Mouse (Mus musculus) olfactory bulb, adult 2 months (tissue): ENCODE measurements around the gene Agpat3. TPM values are rescaled to one million over a fixed set of nuclear protein-coding genes. Genes with fewer than 3 reads are reported as not detected.
A peak's percentile ranks its signal among the peaks of the same experiment; 100 is the strongest.

Experiments used
- H3K27ac ChIP-seq: fragments of 200-500 bp; 2 replicates; pipeline ENCODE4 v1.5.1; 2012; ENCODE audit warnings: low read depth, low read length; ENCODE audit not compliant: insufficient read depth
- H3K4me1 ChIP-seq: fragments of 200-500 bp; 2 replicates; pipeline ENCODE4 v1.6.1; 2012; ENCODE audit warnings: low read length; ENCODE audit not compliant: control insufficient read depth, insufficient read depth
- H3K4me3 ChIP-seq: fragments of 200-500 bp; 2 replicates; pipeline ENCODE4 v1.5.1; 2012; ENCODE audit warnings: mild to moderate bottlenecking, low read depth, low read length, moderate library complexity; ENCODE audit not compliant: insufficient read depth
- CTCF ChIP-seq: fragments of 200-500 bp; IDR thresholded peaks from 2 replicates; pipeline ENCODE4 v1.5.1; 2012; ENCODE audit warnings: low read depth, mild to moderate bottlenecking, low read length, moderate library complexity; ENCODE audit not compliant: insufficient read depth
- POLR2A ChIP-seq: fragments of 200-500 bp; IDR thresholded peaks from 2 replicates; pipeline ENCODE4 v1.6.1; 2012; ENCODE audit warnings: mild to moderate bottlenecking, low read depth, low read length, moderate library complexity; ENCODE audit not compliant: insufficient read depth
- WGBS: fragments of 180-500 bp; shearing (Covaris S2); methylation state at CpG from one replicate; pipeline ENCODE4 v1.1.7; 2018; 5-methylcytosine and 5-hydroxymethylcytosine counted together
- polyA plus RNA-seq: library from polyadenylated mRNA; stranded (reverse); fragments of >200 nt; gene quantifications from 2 replicates; pipeline ENCODE4 v1.2.4, GENCODE M21; 2012; ENCODE audit warnings: low replicate concordance; ENCODE audit not compliant: missing spikeins, insufficient read depth, insufficient read length

The Agpat3 gene
- polyA plus RNA-seq, 1 experiment, result not detected

DNA sequence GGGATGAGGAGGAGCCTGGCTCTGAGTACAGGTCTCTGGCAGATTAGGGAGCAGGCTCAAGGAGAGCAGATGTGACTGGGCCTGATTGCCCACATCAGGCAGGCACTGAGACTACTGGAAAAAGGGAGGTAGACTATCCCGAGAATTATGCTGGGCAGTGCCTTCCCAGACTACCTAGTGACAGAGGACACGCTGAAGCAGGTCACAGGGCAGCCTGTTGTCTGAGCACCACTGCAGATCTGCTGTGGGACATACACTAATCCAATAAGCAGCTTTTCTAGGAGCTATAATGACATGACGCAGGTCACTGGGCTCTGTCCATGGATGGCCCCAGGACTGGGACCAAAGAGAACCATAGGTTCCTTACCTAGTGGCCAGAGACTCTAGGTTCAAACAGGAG lies 44.9 kb downstream of the Agpat3 start:
- no peak overlapping the region for H3K27ac ChIP-seq
- H3K4me3 ChIP-seq, result no peak overlapping the region
- TF ChIP-seq POLR2A (no peak), CTCF (no peak)
- 92% methylated on average over 3 of the region's 3 CpGs for WGBS
- H3K4me1 ChIP-seq, result peaks cover 42% of the 10 kb centered on the region

DNA sequence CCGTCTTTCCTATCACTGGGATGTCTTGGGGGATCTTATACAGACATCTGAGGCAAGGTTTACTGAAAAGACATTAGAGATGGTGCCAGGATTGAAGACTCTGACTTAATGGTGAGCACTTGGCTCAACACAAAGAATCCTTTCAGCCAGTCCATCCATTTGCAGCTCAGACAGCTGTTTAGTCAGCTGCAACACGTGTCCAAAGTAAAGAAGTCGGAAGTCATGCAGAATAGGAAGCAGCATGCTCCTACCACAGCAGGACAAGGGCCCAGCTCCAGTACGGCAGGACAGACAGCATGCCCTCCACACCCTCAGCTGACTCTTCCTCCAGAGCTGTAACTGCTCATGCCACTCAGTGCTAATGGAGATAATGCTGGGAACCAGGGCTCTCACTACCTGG lies 46.3 kb downstream of the Agpat3 start:
- no peak overlapping the region for H3K27ac ChIP-seq
- TF ChIP-seq CTCF (no peak), POLR2A (no peak)
- H3K4me1 ChIP-seq, result peaks cover 32% of the 10 kb centered on the region
- WGBS, result 52% methylated on average over 4 of the region's 4 CpGs
- H3K4me3 ChIP-seq, result no peak overlapping the region

DNA sequence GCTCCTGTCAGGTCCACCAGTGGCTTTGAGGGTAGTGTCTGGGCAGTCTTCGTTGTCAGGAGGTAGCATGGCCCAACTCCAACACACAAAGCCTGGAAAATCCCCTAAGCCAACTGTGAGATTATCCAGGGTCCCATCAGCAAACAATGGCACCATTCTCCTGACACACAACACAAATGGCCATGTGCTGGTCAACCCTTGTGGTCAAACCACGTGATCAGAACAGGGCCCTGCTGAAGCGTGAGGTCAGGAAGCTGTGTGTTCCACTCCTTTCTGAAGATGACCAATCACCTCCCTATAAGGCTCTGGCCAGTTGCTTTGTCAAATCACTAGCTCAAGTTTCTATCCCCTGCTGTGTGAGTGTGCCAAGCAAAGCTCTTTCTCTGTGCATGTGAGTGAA lies 47.3 kb downstream of the Agpat3 start:
- TF ChIP-seq CTCF (no peak), POLR2A (no peak)
- whole genome bisulfite sequencing, result 48% methylated on average over 3 of the region's 3 CpGs
- Histone ChIP-seq H3K4me3 (no peak overlapping the region), H3K27ac (no peak overlapping the region), H3K4me1 (peaks cover 32% of the 10 kb centered on the region)

DNA sequence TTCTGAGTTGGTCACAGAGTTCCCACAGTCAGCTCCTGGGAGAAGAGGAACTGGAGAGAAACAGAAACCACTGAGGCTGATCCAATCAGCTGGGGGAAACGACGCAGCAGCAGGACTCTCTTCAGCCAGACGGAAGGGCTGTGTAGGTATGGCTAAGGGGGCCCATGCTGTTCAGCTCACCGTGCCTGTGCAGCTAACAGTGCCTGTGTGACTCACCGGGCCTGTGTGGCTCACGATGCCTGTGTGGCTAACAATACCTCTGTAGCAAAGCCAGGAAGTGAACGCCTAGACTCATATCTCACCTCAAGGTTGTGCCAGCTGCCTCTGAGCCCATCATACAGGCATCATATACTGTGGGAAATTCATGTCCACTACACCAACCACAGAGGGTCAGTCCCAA lies 48.6 kb downstream of the Agpat3 start:
- Histone ChIP-seq H3K4me1 (peaks cover 38% of the 10 kb centered on the region), H3K27ac (no peak overlapping the region), H3K4me3 (no peak overlapping the region)
- TF ChIP-seq POLR2A (no peak), CTCF (no peak)
- 61% methylated on average over 7 of the region's 7 CpGs for WGBS

DNA sequence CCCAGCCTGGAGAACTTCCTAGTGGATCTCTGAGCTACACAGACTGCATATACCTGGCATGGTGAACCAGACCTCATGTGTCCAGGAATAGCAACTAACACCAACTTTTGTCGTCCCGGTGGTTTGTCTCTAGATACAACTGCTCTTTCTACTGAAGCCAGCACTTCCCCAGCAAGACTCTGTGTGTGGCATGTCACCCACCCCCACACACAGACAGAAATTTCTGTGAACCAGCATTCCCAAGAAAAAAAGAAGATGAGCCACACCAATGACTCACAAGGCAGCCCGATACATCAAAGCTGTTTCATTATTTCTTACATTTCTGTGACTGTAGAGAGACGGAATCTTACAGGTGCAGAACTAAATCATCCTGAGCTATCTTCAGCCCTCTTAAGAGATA lies 52.2 kb downstream of the Agpat3 start:
- 34% methylated on average over 4 of the region's 4 CpGs for WGBS
- no peak overlapping the region for H3K4me3 ChIP-seq
- H3K4me1 ChIP-seq, result peaks cover 43% of the 10 kb centered on the region
- H3K27ac ChIP-seq, result peak overlapping the region; percentile 47
- TF ChIP-seq CTCF (no peak), POLR2A (no peak)

DNA sequence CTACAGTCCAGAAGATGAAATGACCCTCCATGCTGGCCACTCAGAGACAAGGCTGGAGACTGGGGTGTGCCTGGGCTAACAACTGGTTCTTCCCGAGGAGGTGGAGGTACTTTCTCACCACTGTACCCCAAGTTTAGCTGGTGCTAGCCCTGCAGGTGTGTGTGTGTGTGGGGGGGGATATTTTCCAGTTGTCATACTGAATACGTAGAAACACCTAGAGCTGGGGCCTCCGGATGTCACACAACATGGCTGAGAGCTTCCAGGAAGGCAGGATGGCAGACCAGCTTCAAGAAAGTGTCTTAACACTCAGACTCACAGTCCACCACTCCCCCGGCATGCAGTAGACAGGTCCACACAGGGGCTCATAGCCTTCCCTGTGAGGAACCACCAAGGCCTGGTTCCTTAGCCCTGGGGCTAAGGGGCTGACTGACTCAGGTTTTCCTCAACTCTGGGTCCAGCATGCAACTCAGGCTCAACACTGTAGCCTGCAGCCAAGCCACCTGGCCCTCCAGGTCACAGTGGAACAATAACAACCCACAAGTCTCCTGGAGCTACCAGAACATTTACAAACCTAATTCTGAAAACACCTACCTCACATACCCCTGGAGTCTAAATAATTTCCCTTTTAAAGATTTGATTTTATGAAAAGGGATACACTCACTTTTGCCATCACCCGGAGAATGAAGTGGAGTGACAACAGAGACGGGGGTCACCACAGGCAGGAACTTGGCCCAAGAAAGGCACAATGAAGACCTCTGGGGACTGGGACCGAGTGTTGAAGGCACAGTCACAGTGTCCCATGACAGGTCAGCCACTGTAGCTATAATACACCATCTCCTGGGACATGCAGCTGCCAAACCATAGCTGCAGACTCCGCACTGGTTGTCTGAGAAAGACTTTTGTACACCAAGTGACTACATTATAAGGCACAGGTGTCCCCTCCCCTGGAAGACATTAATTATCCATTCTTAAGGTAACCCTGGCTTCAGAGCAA lies 53.3 kb downstream of the Agpat3 start:
- Histone ChIP-seq H3K4me3 (no peak overlapping the region), H3K4me1 (peaks cover 44% of the 10 kb centered on the region), H3K27ac (peak overlapping the region; percentile 94)
- TF ChIP-seq POLR2A (no peak), CTCF (no peak)
- 92% methylated on average over 8 of the region's 8 CpGs for WGBS

DNA sequence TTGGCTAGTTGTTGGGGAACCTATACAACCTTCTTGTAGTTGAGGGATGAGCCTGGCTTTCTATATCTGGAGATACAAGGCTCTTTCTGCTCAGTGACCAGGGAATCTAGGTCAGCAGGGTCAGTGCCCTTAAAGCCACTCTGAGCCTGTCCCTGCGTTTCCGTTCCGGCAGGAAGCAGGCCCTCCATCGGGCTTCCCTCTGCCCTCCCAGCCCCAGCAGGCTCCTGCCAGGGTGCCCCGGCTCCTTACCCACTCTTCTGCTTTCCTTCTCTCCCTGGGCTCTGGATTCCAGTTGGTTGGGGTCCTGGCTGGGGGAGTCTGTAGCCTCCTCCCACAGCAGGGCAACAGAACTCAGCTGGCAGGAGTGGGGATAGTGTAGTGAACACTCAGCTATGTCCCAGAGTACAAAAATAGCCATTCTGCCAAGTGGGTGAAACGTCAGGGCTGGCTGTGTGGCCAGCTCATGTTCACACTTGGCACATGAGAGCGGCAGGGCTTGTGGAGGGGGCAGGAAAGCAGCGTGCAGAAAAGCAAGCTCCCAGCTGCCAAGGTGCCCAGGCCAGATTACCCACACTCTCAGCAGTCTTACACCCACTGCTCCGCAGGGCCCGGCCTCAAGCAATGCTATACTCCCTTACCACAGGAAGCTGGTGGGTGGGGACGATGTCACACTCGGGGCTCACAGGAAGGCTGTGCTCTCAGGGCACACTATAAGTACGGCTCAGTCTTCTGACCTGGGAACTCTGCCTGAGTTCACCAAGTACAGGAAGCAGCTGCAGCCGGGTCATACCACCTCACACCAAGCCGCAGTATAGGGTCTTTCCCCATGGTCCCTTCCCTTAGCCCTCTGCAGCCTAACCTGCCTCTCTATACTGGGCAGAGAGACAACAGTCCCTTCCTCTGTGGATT lies 54.5 kb downstream of the Agpat3 start:
- H3K4me1 ChIP-seq, result peaks cover 41% of the 10 kb centered on the region
- TF ChIP-seq CTCF, result no peak
- 0 out of 2 replicates have a peak, but pooled peaks have one; percentile 12 for TF ChIP-seq POLR2A
- H3K4me3 ChIP-seq, result peak overlapping the region; percentile 0; the same call in 1 of the 2 replicates
- peak overlapping the region; percentile 94 for H3K27ac ChIP-seq
- 14% methylated on average over 15 of the region's 15 CpGs for WGBS

DNA sequence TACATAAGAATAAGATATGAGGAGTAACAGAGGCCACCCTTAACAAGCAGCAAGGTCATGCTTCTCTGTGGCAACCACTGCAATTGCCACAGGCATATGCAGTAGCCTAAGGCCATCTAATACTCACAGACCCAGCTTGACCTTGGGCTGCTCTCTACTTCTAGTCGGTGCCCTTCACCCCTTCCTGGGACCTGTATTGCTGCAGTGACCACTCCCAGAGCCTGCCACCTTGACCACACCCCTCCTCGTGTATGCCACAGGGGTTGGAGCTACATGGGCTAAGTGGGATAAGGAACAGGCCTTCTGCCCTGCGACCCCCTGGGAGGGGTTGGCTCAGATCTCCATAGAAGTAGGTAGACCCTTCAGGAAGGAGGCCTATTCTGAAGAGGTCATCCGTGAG lies 55.3 kb downstream of the Agpat3 start:
- peak overlapping the region; percentile 94 for H3K27ac ChIP-seq
- WGBS, result 69% methylated on average over 4 of the region's 4 CpGs
- peaks cover 46% of the 10 kb centered on the region for H3K4me1 ChIP-seq
- TF ChIP-seq POLR2A (no peak), CTCF (no peak)
- no peak overlapping the region for H3K4me3 ChIP-seq
